Mouse (Mus musculus) bone marrow, adult 2 months (tissue): ENCODE measurements around the gene Fggy.

Experiments used
- CTCF ChIP-seq: fragments of 200-500 bp; IDR thresholded peaks from 2 replicates; pipeline ENCODE4 v1.5.1; 2011; ENCODE audit warnings: low read length, control low read depth; ENCODE audit not compliant: control insufficient read depth, insufficient read depth
- POLR2A ChIP-seq: fragments of 200-500 bp; IDR thresholded peaks from 2 replicates; pipeline ENCODE4 v1.6.1; 2011; ENCODE audit warnings: low read depth, mild to moderate bottlenecking, control low read depth, low read length, borderline replicate concordance; ENCODE audit not compliant: control insufficient read depth

DNA sequence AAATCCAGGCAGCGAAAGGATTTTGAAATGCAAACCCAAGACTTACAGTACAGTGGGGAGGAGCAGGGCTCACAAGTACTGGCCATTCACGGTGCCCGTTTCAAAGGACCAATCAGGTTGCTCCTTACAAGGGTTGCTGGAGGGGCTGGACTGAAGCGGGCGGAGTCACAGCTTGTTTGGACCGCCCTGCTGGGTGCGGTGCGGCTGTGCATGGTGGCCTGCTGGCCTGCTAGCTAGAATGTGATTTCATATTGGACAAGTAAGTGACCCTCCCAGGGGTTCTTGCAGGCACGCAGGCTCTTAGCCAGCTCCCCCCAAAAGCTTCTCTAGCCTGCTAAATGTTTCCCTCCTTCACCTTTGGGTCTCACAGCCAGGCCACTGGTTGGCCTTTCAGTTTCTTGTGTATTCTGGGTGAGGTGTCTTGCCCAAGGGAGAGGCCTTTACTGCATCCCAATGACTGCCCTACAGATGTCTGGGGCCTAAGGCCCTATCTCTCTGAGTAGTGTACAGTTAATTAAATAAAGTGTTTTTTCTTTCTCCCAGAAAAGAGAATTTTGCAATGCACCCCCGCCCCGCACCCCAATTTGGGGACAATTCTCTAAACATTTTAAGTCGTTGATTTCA, at the start of gene Fggy:
- TF ChIP-seq CTCF (no peak), POLR2A (peak; percentile 47; the same call in 1 of the 2 replicates)
